In the genomic region with DNA sequence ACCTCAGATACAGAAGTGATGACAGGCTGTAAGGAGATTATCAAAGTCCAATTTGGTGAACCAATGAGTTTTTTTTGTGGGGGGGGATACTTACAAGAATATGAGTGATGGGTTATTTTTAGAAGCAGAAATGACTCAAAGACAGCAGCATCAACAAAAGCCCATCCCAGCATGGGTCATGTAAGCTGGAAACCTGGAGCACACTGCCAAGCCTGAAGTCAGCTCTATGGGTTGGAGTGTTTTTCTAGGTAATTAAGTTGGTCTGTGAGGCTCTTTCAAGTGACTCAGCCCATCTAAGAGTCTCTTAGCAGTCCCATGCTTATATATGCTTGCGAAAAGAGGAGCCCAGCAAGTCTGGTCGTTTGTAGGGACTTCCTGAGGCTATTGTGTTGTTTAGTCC, we compare ENCODE assay signal across 25 mouse cellular contexts.
DNase-seq lines count a peak whose midpoint lies in the region; ATAC-seq and TF ChIP-seq lines count a peak whose summit lies in the region.
"Had no signal": no experiment of that assay in that cellular context is flagged by ENCODE, and none has a peak within 500 bp of the region (broad histone marks: within the 10 kb centered on the region; RNA-seq: fewer than 3 reads in every experiment).

No protein-coding gene starts in this region.

- H3K36me3 ChIP-seq in forebrain, postnatal 0 days (ENCODE audit: insufficient read depth): no peaks in the 10 kb centered on the region
- H3K36me3 ChIP-seq in forebrain, embryonic 11.5 days (ENCODE audit: control insufficient read depth, insufficient read depth, low read length): no peaks in the 10 kb centered on the region
- H3K36me3 ChIP-seq in midbrain, embryonic 13.5 days: no peaks in the 10 kb centered on the region
- no peaks in the 10 kb centered on the region for H3K36me3 ChIP-seq in midbrain, embryonic 11.5 days (ENCODE audit: control insufficient read depth, insufficient read depth, low read length)
- no peaks in the 10 kb centered on the region for H3K36me3 ChIP-seq in midbrain, embryonic 15.5 days (replicated peaks)
- H3K36me3 ChIP-seq: limb, embryonic 10.5 days; liver, embryonic 15.5 days; lung, embryonic 15.5 days had no signal

- no peak overlapping the region for H3K9ac ChIP-seq in forebrain, postnatal 0 days
- no peak overlapping the region for H3K9ac ChIP-seq in forebrain, embryonic 11.5 days (ENCODE audit: low read length)
- no peak overlapping the region for H3K9ac ChIP-seq in midbrain, embryonic 13.5 days (replicated peaks)
- no peak overlapping the region for H3K9ac ChIP-seq in midbrain, embryonic 11.5 days (ENCODE audit: low read length)
- H3K9ac ChIP-seq in midbrain, embryonic 15.5 days: no peak overlapping the region
- H3K9ac ChIP-seq: liver, embryonic 15.5 days; lung, embryonic 15.5 days had no signal

- no peak for ATAC-seq in forebrain, postnatal 0 days
- ATAC-seq in forebrain, embryonic 11.5 days (replicated peaks; ENCODE audit: low FRiP score): no peak
- ATAC-seq in midbrain, embryonic 13.5 days: no peak
- ATAC-seq in midbrain, embryonic 11.5 days (ENCODE audit: low FRiP score): no peak
- ATAC-seq in midbrain, embryonic 15.5 days (replicated peaks): 0 out of 2 replicates have a peak, but pooled peaks have one; percentile 18
- ATAC-seq: intestine, embryonic 16.5 days had no signal

- H3K4me2 ChIP-seq in forebrain, postnatal 0 days (ENCODE audit: low read depth): no peak overlapping the region
- no peak overlapping the region for H3K4me2 ChIP-seq in forebrain, embryonic 11.5 days (ENCODE audit: low read depth, low read length, severe bottlenecking)
- H3K4me2 ChIP-seq in midbrain, embryonic 13.5 days (replicated peaks): no peak overlapping the region
- no peak overlapping the region for H3K4me2 ChIP-seq in midbrain, embryonic 11.5 days
- no peak overlapping the region for H3K4me2 ChIP-seq in midbrain, embryonic 15.5 days
- H3K4me2 ChIP-seq: heart, embryonic 11.5 days; liver, embryonic 15.5 days; lung, embryonic 15.5 days had no signal

- H3K9me3 ChIP-seq in forebrain, postnatal 0 days (ENCODE audit: low read length): no peaks in the 10 kb centered on the region
- no peaks in the 10 kb centered on the region for H3K9me3 ChIP-seq in forebrain, embryonic 11.5 days (ENCODE audit: control insufficient read depth, low read length)
- no peaks in the 10 kb centered on the region for H3K9me3 ChIP-seq in midbrain, embryonic 13.5 days
- no peaks in the 10 kb centered on the region for H3K9me3 ChIP-seq in midbrain, embryonic 11.5 days (ENCODE audit: control insufficient read depth, low read length)
- no peaks in the 10 kb centered on the region for H3K9me3 ChIP-seq in midbrain, embryonic 15.5 days
- H3K9me3 ChIP-seq: limb, embryonic 10.5 days; liver, embryonic 15.5 days; lung, embryonic 15.5 days; megakaryocyte, embryonic 14.5 days had no signal

- WGBS in forebrain, postnatal 0 days: 43% methylated on average over 2 of the region's 2 CpGs
- 41% methylated on average over 2 of the region's 2 CpGs for WGBS in forebrain, embryonic 11.5 days
- WGBS in midbrain, embryonic 13.5 days: 45% methylated on average over 2 of the region's 2 CpGs
- WGBS in midbrain, embryonic 11.5 days: 33% methylated on average over 2 of the region's 2 CpGs
- 56% methylated on average over 2 of the region's 2 CpGs for WGBS in midbrain, embryonic 15.5 days

- DNase-seq in forebrain, postnatal 0 days: no peak
- DNase-seq in forebrain, embryonic 11.5 days (ENCODE audit: low spot score): no peak
- DNase-seq in midbrain, embryonic 11.5 days (ENCODE audit: low spot score, missing footprints): no peak
- DNase-seq in adrenal gland, postnatal 4 days (ENCODE audit: low spot score in 2 of 2): no peak
- no peak for DNase-seq in kidney, postnatal 4 days
- DNase-seq: adrenal gland, adult 8-10 months; cerebellum, adult 8-10 months; cerebellum, postnatal 36 days; gastrocnemius, adult 2 months; kidney, adult 9 months; kidney, postnatal 14 days; liver; lung, postnatal 36 days; right cerebral cortex, postnatal 14 days; thymus, adult 2 months had no signal

- no peaks in the 10 kb centered on the region for H3K27me3 ChIP-seq in forebrain, postnatal 0 days (ENCODE audit: insufficient read depth, low read length)
- no peaks in the 10 kb centered on the region for H3K27me3 ChIP-seq in forebrain, embryonic 11.5 days (ENCODE audit: control insufficient read depth, insufficient read depth, low read length)
- no peaks in the 10 kb centered on the region for H3K27me3 ChIP-seq in midbrain, embryonic 13.5 days
- H3K27me3 ChIP-seq in midbrain, embryonic 11.5 days (ENCODE audit: control insufficient read depth, insufficient read depth, low read length): no peaks in the 10 kb centered on the region
- H3K27me3 ChIP-seq in midbrain, embryonic 15.5 days (replicated peaks): no peaks in the 10 kb centered on the region
- H3K27me3 ChIP-seq: lung, embryonic 15.5 days had no signal

- 0 out of 2 replicates have a peak overlapping the region, but pooled peaks have one; percentile 79 for H3K27ac ChIP-seq in forebrain, postnatal 0 days (ENCODE audit: low read depth, low read length)
- H3K27ac ChIP-seq in forebrain, embryonic 11.5 days (ENCODE audit: low read depth, low read length): no peak overlapping the region
- H3K27ac ChIP-seq in midbrain, embryonic 13.5 days: peak overlapping the region; percentile 83
- H3K27ac ChIP-seq in midbrain, embryonic 11.5 days (ENCODE audit: low read depth, low read length): no peak overlapping the region
- peak overlapping the region; percentile 82 for H3K27ac ChIP-seq in midbrain, embryonic 15.5 days
- H3K27ac ChIP-seq: gastrocnemius, adult 2 months; layer of hippocampus, adult 2 months; limb, embryonic 10.5 days; liver, embryonic 15.5 days; lung, embryonic 15.5 days; stomach, postnatal 0 days had no signal

- H3K4me1 ChIP-seq in forebrain, postnatal 0 days (ENCODE audit: insufficient read depth): peaks cover 7% of the 10 kb centered on the region; the same call in 1 of the 2 replicates
- H3K4me1 ChIP-seq in forebrain, embryonic 11.5 days (replicated peaks; ENCODE audit: control insufficient read depth, insufficient read depth, low read length): peaks cover 4% of the 10 kb centered on the region; the same call in 1 of the 2 replicates
- peaks cover 19% of the 10 kb centered on the region for H3K4me1 ChIP-seq in midbrain, embryonic 13.5 days (replicated peaks)
- peaks cover 9% of the 10 kb centered on the region for H3K4me1 ChIP-seq in midbrain, embryonic 11.5 days (ENCODE audit: control insufficient read depth, insufficient read depth, low read length)
- peaks cover 17% of the 10 kb centered on the region for H3K4me1 ChIP-seq in midbrain, embryonic 15.5 days
- H3K4me1 ChIP-seq: liver, embryonic 15.5 days had no signal

- H3K4me3 ChIP-seq in forebrain, postnatal 0 days (ENCODE audit: low read depth, low read length): no peak overlapping the region
- no peak overlapping the region for H3K4me3 ChIP-seq in forebrain, embryonic 11.5 days (ENCODE audit: low read depth, low read length)
- H3K4me3 ChIP-seq in midbrain, embryonic 13.5 days (replicated peaks): no peak overlapping the region
- no peak overlapping the region for H3K4me3 ChIP-seq in midbrain, embryonic 11.5 days (ENCODE audit: low read depth, low read length)
- no peak overlapping the region for H3K4me3 ChIP-seq in midbrain, embryonic 15.5 days
- H3K4me3 ChIP-seq: gastrocnemius, adult 2 months; layer of hippocampus, adult 2 months; limb, embryonic 10.5 days; liver, embryonic 15.5 days; lung, embryonic 15.5 days; megakaryocyte, embryonic 14.5 days had no signal

- TF ChIP-seq CTCF in forebrain, postnatal 0 days (IDR thresholded peaks at IDR 0.05; ENCODE audit: low read depth): no peak

Comparison
In these comparisons a context has a peak if more than half of its experiments do, and no peak if none do; other contexts are left out.
1. H3K27ac ChIP-seq: peak in forebrain, postnatal 0 days (single experiment), midbrain, embryonic 13.5 days (single experiment) and midbrain, embryonic 15.5 days (single experiment); none in forebrain, embryonic 11.5 days (single experiment) and midbrain, embryonic 11.5 days (single experiment).